Mouse (Mus musculus) ES-Bruce4 (cell line): ENCODE results near the gene Gm36210.

Source experiments
- EP300 ChIP-seq: IDR thresholded peaks from 2 replicates; pipeline ENCODE4 v1.6.1; 2011; ENCODE audit warnings: low read depth, low read length; ENCODE audit not compliant: insufficient read depth
- POLR2A ChIP-seq: IDR thresholded peaks from one replicate; pipeline ENCODE4 v1.8.1; 2011; ENCODE audit warnings: low read length; ENCODE audit not compliant: insufficient read depth

GRCm38 (mm10) chr7:4927711-4928110 is 21.4 kb upstream of the Gm36210 start:
- TF ChIP-seq POLR2A = no peak
- TF ChIP-seq EP300 = no peak
